Mouse (Mus musculus) kidney, postnatal 4 days (tissue): ENCODE data around the gene Rdh9.
"Not testable (repeated sequence)": the region's sequence is repeated elsewhere in the genome, so short reads cannot be mapped to it uniquely, and the experiment has no call there.

Source experiments
- DNase-seq, 2 experiments: peaks; one replicate each; pipeline ENCODE4 v3.0.0; 2021; ENCODE audit warnings: mixed read lengths in 2 of 2

Gene Rdh9

DNA sequence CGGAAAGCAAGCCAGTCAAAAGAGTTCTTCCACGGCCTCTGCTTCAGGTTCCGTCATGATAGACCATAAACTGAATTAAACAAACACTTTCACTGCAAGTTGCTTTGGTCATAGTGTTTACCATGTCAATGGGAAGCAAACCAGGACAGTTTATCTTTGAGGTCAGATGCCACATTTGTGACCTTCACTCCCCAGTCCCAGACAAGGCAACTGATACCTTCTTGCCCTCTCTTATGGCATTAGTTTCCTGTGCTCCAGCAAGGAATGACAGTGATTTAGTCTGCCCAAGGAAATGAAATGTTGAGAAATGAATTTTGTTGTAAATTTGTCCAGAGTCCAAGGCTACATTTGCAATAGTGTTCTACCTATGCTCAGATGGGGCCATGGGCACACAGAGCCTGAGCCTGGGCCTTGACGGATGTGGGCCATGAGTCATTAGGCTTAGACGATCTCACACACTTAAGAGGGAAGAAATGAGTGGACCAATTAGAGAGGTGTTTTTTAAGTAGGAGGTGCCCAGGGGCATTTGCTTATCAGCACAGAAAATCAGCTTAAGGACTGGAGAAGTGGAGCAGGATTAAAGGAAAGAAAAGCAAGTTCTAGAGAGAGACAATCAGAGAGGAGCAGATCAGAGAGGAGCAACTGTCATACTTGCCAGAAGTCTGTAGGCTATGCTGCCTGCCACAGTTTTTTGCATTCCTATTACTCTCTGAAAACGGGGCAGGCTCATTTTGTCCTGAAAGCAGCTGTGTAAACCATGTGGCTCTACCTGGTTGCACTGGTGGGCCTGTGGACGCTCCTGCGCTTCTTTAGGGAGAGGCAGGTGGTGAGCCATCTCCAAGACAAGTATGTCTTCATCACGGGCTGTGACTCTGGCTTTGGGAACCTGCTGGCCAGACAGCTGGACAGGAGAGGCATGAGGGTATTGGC, 16.7 kb upstream of the Rdh9 start, which contains the start of the genes Rdh1 and Rdh16f1:
Gene Rdh1, plus strand, starts transcription at position 541 of the 930 bp plus-strand sequence.
Gene Rdh16f1, plus strand, starts transcription at position 607 of the 930 bp plus-strand sequence.
- DNase-seq, result no peak

DNA sequence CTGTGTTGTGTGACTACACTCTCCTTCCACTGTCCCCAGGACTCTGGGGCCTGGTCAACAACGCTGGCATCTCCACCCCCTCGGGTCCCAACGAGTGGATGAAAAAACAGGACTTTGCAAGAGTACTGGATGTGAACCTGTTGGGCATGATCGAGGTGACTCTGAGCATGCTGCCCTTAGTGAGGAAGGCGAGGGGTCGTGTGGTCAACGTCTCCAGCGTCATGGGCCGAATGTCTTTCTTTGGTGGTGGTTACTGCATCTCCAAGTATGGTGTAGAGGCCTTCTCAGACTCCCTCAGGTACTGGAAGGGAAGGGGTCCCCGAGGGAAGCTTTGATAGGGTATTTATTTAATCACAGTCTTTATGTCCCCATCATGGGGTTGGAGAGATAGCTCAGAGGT, 13.3 kb upstream of the Rdh9 start:
- DNase-seq, result not testable (repeated sequence)

DNA sequence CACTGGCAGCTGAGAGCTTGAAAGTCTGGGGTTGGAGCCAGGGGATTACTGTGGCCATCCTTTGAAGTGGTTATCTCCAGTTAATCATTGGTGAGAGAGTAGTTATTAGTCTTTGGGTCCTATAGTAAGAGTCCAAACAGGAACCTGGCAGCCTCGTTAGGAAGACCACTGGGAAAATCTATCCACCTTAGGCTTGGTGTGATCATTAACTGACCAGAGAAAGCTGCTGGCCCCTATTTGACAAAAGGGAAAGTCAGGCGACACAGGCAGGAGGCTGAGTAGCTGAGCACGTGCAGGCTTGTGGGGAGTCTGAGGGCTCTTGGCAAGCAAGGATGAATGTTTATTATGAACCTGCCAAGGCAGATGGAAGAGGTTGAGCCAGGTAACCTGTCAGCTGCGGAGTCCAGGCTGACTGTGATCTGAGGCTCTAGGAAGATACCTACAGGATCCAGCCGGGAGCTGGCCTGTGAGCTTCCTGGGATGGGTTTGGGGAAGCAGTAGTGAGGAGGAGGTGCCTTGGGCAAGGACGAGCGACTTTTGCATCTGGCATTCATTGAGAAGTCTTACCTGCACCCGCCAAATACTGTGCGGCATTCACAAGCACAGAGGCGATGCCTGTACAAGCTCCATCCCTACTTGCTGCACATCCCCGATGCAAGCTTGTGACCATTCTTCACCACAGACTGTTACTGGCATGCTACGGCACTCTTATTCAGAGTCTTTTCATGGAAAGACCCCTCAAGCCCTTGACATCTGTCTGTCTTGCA, 12.1 kb upstream of the Rdh9 start:
- peak; percentile 51 to 66 for DNase-seq

DNA sequence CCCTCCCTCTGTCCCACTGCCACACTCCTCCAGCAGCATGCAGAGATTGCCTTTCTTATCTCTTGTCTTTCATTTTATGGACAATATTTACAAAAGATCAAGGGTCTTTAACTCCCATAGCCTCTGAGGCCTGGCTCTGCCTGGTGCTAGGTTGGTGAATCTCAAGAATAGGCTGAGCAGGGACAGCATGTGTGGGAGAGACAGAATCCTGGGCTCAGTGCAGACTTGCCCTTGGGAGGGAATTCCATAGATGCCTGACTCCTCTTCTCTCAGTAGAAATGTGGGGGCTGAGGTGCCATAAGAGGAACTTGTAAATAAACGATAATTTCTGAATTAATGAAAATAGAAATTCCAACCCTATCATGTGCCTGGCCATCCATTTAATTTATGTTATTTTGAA, 9.6 kb upstream of the Rdh9 start:
- DNase-seq, result peak in 1 of 2 experiments; percentile 17

GRCm38 (mm10) chr10:127782321-127782720, 6.1 kb downstream of the Rdh9 start:
- DNase-seq, result not testable (repeated sequence)

- not testable (repeated sequence) for DNase-seq
Observed at GRCm38 (mm10) chr10:127785411-127785810, 9.2 kb downstream of the Rdh9 start.

DNA sequence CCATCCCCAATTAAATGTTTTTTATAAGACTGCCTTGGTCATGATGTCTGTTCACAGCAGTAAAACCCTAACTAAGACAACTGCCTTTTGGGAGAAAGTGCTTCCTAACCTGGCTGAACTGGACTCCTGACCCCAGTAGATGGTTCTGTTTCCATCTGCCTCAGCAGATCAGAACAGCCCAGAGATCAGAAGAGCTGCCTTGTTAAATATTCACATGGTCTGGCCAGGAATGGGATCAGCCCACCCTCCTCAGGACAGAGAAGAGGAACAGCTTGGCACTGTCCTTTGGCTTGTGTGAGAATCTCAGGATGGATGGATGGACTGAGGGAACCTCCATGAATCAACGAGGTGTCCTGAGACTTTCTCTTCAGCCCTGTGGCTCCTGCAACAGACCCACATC, 23.1 kb downstream of the Rdh9 start:
- DNase-seq, result peak; percentile 3 to 17

GRCm38 (mm10) chr10:127800891-127801290, 24.7 kb downstream of the Rdh9 start, which contains the start of gene Rdh16:
TSS of gene Rdh16 (plus strand) at chr10:127801152.
- peak; percentile 7 for DNase-seq

- no peak for DNase-seq
Observed at GRCm38 (mm10) chr10:127801612-127802011, 25.4 kb downstream of the Rdh9 start.

GRCm38 (mm10) chr10:127802236-127802635, 26.1 kb downstream of the Rdh9 start:
- no peak for DNase-seq

GRCm38 (mm10) chr10:127804416-127804815, 28.2 kb downstream of the Rdh9 start:
- peak in 1 of 2 experiments; percentile 7 for DNase-seq

- no peak for DNase-seq
Observed at GRCm38 (mm10) chr10:127815888-127816287, 39.7 kb downstream of the Rdh9 start.

- peak in 1 of 2 experiments; percentile 18 for DNase-seq
Observed at GRCm38 (mm10) chr10:127817268-127817910, 41.2 kb downstream of the Rdh9 start.

DNA sequence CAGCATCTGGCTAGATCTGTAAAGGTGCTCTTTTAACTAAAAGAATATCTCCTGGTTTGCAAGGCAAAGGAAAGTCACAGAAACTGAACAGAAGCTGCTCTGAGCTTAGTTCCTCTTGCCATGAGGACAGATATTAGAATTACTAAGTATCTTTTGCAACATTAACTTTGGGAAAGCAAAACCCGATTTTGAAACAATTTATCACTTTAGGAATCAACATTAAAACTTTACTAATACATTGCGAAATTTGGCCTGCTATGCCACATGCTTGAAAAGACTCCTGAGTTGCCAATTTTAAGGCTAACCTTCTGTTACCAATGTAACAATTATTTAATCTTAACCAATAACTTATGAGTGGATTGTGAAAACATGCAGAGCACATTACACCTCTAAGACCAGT, 45.6 kb downstream of the Rdh9 start:
- not testable (repeated sequence) for DNase-seq

DNA sequence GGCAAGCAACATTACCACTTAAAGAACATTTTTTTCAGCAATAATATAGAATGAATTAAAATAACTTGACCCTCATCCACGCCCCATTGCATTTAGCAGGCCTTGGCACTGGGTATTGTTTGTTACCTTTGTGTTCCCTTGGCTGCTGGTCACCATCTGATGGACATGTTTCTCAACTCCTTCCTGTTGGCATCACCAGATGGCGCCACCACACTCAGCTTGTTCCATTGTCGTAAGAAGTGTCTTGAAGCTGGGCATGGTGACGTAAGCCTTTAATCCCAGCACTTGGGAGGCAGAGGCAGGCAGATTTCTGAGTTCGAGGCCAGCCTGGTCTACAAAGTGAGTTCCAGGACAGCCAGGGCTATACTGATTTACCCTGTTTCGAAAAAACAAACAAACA, 49.2 kb downstream of the Rdh9 start:
- peak; percentile 48 to 64 for DNase-seq

DNA sequence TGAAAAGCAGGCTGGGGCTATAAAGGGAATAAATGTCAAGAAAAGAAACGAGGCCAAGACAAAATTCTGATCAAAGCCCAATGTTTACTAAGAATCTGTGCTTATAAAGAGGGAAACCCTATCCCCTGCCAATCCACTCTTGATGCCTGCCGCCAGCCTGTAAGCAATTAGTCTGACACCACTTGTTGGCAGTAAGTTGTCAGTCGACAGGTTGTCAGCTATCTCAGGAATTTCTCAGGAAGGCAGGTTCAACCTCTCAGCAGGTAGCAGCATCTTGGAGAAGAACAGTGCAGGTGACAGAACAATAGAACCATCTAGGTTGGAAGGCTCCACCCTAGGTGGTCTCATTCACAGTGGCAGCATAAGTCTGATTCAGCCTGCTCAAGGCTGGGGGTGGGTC, 52.9 kb downstream of the Rdh9 start:
- no peak for DNase-seq

DNA sequence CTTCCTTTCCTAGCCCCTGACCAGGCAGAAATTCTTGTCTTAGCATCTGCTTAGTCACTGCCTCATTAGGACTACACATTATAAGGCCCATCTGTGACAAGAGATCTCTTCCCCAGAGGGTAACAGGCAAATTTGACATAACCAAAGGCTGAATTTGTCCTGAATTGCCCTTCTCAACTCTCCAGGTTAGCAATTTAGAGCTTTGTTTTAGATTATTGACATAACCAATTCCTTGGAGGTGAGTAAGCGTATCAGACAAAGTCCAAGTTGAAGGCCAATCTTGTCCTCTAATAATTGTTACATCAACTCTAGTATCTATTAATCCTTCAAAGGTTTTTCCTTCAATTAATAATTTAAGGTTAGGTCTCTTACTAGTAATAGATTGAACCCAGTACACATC, 58.0 kb downstream of the Rdh9 start:
- not testable (repeated sequence) for DNase-seq

DNA sequence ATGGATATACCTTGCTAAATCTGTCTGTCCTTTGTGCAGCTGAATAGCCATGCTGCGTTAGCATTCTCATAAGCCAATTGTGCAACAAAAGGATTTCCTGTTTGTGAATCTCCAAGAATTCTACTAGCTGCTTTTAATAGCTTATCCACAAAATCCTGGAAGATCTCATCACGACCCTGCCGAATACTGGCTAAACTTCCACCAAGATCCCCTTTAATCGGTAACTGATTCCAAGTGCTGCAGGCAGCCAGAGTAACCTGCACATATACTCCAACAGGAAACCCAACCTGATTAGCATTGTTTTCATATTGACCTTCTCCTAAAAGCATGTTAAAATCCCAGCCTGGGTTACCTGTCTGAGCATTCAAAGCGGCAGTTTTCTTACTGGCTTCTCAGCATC, 59.1 kb downstream of the Rdh9 start:
- DNase-seq, result peak; percentile 23 to 33

DNA sequence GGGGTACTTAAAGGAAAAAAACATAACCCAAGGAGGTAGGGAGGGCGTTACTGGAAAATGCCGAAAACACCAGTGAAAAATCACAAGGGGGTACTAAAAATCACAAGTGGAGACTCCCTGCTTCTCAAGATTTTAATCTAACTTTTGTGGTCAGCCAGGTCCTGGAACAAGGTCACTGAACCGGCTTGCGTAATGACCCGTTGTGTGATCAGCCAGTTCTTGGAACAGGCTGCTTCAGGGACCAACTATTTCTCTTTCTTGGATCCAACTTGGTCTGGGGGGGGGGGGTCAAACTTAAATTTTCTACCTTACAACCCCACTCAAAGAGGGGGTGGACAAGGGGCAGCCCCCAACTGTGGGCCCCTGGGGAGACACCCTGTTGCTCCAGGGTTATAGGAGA, 61.6 kb downstream of the Rdh9 start:
- DNase-seq, result not testable (repeated sequence)

- DNase-seq, result no peak
Observed at GRCm38 (mm10) chr10:127838539-127838938, 62.4 kb downstream of the Rdh9 start.

DNA sequence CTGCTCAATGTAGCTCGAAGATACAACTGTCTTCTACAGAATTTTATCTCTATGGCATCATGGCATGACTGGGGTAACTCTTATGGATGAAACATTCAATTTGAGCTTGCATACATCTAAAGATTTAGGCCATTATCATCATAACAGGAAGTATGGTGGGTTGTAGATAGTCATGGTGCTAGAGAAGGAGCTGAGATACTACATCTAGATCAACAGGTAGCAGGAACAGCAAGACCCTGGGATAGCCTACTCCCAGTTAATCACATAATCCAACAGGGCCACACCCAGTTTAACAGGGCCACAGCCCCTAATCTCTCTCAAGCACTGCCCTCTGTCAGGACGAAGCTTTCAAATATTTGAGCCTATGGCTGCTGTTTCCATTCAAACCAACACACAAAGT, 64.6 kb downstream of the Rdh9 start:
- DNase-seq, result no peak
